ENCODE assay signal across 20 mouse cellular contexts in the genomic region with DNA sequence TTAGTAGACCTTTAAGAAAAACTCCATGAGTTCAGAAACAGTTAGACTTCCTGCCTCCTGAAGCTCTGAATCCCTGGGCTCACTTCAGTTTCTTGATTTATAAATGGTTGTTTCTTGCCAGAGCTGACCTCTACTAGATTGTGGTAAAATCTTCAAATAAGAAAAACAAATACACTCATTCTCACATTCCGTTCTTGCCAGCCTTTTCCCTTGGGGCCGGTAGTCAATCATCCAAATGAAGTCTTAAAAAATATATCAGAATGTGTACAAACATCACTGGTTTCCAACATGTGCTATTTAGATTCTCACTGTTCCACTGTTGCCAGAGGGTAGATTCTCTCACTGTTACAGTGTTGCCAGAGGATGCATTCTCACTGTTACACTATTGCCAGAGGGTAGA.
DNase-seq lines count a peak whose midpoint lies in the region; ATAC-seq and TF ChIP-seq lines count a peak whose summit lies in the region.
"Had no signal": no experiment of that assay in that cellular context is flagged by ENCODE, and none has a peak within 500 bp of the region (broad histone marks: within the 10 kb centered on the region; RNA-seq: fewer than 3 reads in every experiment).

No protein-coding gene starts in this region.

- no peak overlapping the region for H3K4me2 ChIP-seq in forebrain, postnatal 0 days (ENCODE audit: low read depth)
- H3K4me2 ChIP-seq in forebrain, embryonic 12.5 days, result no peak overlapping the region
- H3K4me2 ChIP-seq: embryonic facial prominence, embryonic 15.5 days; heart, embryonic 13.5 days had no signal

- H3K9me3 ChIP-seq in forebrain, postnatal 0 days (ENCODE audit: low read length), result no peaks in the 10 kb centered on the region
- no peaks in the 10 kb centered on the region for H3K9me3 ChIP-seq in forebrain, embryonic 12.5 days
- H3K9me3 ChIP-seq: embryonic facial prominence, embryonic 15.5 days; heart, embryonic 13.5 days had no signal

- no peak overlapping the region for H3K4me3 ChIP-seq in forebrain, postnatal 0 days (ENCODE audit: low read depth, low read length)
- H3K4me3 ChIP-seq in forebrain, embryonic 12.5 days (replicated peaks), result no peak overlapping the region
- no peak overlapping the region for H3K4me3 ChIP-seq in lung, adult 2 months (replicated peaks; ENCODE audit: extremely low read depth, low read depth, low read length)
- H3K4me3 ChIP-seq: embryonic facial prominence, embryonic 15.5 days; erythroblast, embryonic 14.5 days; heart, embryonic 13.5 days had no signal

- no peaks in the 10 kb centered on the region for H3K27me3 ChIP-seq in forebrain, postnatal 0 days (ENCODE audit: insufficient read depth, low read length)
- H3K27me3 ChIP-seq in forebrain, embryonic 12.5 days, result no peaks in the 10 kb centered on the region
- H3K27me3 ChIP-seq: embryonic facial prominence, embryonic 15.5 days; heart, embryonic 13.5 days had no signal

- H3K4me1 ChIP-seq in forebrain, postnatal 0 days (ENCODE audit: insufficient read depth), result no peaks in the 10 kb centered on the region
- H3K4me1 ChIP-seq in forebrain, embryonic 12.5 days, result no peaks in the 10 kb centered on the region
- no peaks in the 10 kb centered on the region for H3K4me1 ChIP-seq in lung, adult 2 months (ENCODE audit: control insufficient read depth, insufficient read depth, low read length)
- H3K4me1 ChIP-seq: embryonic facial prominence, embryonic 15.5 days; heart, embryonic 13.5 days had no signal

- H3K9ac ChIP-seq in forebrain, postnatal 0 days, result no peak overlapping the region
- no peak overlapping the region for H3K9ac ChIP-seq in forebrain, embryonic 12.5 days
- H3K9ac ChIP-seq: embryonic facial prominence, embryonic 15.5 days; heart, embryonic 13.5 days had no signal

- no peak for TF ChIP-seq POLR2A in lung, adult 2 months (IDR thresholded peaks at IDR 0.05; ENCODE audit: borderline replicate concordance, extremely low read depth, low read depth, low read length)

- 53% methylated on average over 2 of the region's 2 CpGs for WGBS in forebrain, postnatal 0 days
- WGBS in forebrain, embryonic 12.5 days, result 89% methylated on average over 2 of the region's 2 CpGs
- WGBS in lung, adult 2 months, result 53% methylated on average over 2 of the region's 2 CpGs

- TF ChIP-seq CTCF in forebrain, postnatal 0 days (IDR thresholded peaks at IDR 0.05; ENCODE audit: low read depth), result no peak
- TF ChIP-seq CTCF in lung, adult 2 months (IDR thresholded peaks at IDR 0.05; ENCODE audit: insufficient read depth, low read length), result no peak

- H3K27ac ChIP-seq in forebrain, postnatal 0 days (ENCODE audit: low read depth, low read length), result no peak overlapping the region
- H3K27ac ChIP-seq in forebrain, embryonic 12.5 days, result no peak overlapping the region
- H3K27ac ChIP-seq: embryonic facial prominence, embryonic 15.5 days; heart, embryonic 13.5 days; hindbrain, postnatal 0 days had no signal

- DNase-seq in adrenal gland, postnatal 10 days, result peak; percentile 5
- DNase-seq in adrenal gland, postnatal 36 days, result no peak
- no peak for DNase-seq in forebrain, postnatal 0 days
- peak; percentile 14 for DNase-seq in lung, postnatal 36 days
- DNase-seq in lung, adult 2 months, result no peak
- peak; percentile 37 for DNase-seq in mesoderm, embryonic 11.5 days (ENCODE audit: low read depth, low spot score)
- no peak for DNase-seq in ovary, postnatal 10 days (ENCODE audit: low spot score)
- DNase-seq: adrenal gland, adult 8-10 months; cerebellum, adult 2 months; cerebellum, postnatal 10 days; embryo, embryonic 11 days; gastrocnemius, postnatal 36 days; heart, adult 11 months; heart, postnatal 36 days; kidney, adult 11 months had no signal

- ATAC-seq in forebrain, postnatal 0 days, result peak; percentile 56; the same call in 1 of the 2 replicates
- ATAC-seq in forebrain, embryonic 12.5 days (ENCODE audit: low FRiP score), result no peak
- ATAC-seq: hindbrain, postnatal 0 days had no signal

- no peaks in the 10 kb centered on the region for H3K36me3 ChIP-seq in forebrain, postnatal 0 days (ENCODE audit: insufficient read depth)
- H3K36me3 ChIP-seq in forebrain, embryonic 12.5 days (replicated peaks), result no peaks in the 10 kb centered on the region
- H3K36me3 ChIP-seq: embryonic facial prominence, embryonic 15.5 days; heart, embryonic 13.5 days had no signal

Comparison
In these comparisons a context has a peak if more than half of its experiments do, and no peak if none do; other contexts are left out.
1. DNase-seq: peak in adrenal gland, postnatal 10 days (single experiment), lung, postnatal 36 days (single experiment) and mesoderm, embryonic 11.5 days (single experiment); none in adrenal gland, postnatal 36 days (0 of 2), forebrain, postnatal 0 days (single experiment), lung, adult 2 months (single experiment) and ovary, postnatal 10 days (single experiment).